Mouse (Mus musculus): ENCODE data around the gene Odf3. TPM values are rescaled to one million over a fixed set of nuclear protein-coding genes. Genes with fewer than 3 reads are reported as not detected.

Odf3 gene
- total and polyA plus RNA-seq, 3 experiments = not detected

GRCm38 (mm10) chr7:140857550-140858505 lies 10.2 kb downstream of the Odf3 start, which contains the start of gene Bet1l:
Gene Bet1l, minus strand, starts transcription at chr7:140857577.
- in situ Hi-C loops (cut with MboI; ENCODE audit: low pct_ligation_motif_present, low pct_unique_long_range_greater_than_20kb, low sequenced_read_pairs) = no loop called here
- H3K4me3 ChIP-seq (replicated peaks in 1 of 3; ENCODE audit: low read depth in 2 of 3, low read length in 2 of 3, poor library complexity in 1 of 3) = peak within 1 kb of the TSS; percentile 84 to 98 (median 92)
- peaks cover 55 to 70% of the 10 kb centered on the region in 2 experiments for H3K36me3 ChIP-seq (replicated peaks in 1 of 2; ENCODE audit: control insufficient read depth in 1 of 2, insufficient read depth in 1 of 2, low read length in 1 of 2)
- no peaks in the 10 kb centered on the region for H3K27me3 ChIP-seq (replicated peaks)
- no peaks in the 10 kb centered on the region for H3K9me3 ChIP-seq (replicated peaks; ENCODE audit: low read length)
- DNase-seq (ENCODE audit: extremely low read depth) = no peak
- H3K4me1 ChIP-seq (ENCODE audit: control insufficient read depth in 1 of 2, insufficient read depth in 2 of 2) = peaks cover 22 to 35% of the 10 kb centered on the region in 2 experiments
- H3K4me2 ChIP-seq (ENCODE audit: insufficient read depth, low read depth, poor library complexity, severe bottlenecking) = peak within 1 kb of the TSS; percentile 79
- 0 out of 2 replicates have a peak, but pooled peaks have one; percentile 44 for TF ChIP-seq UBTF (IDR thresholded peaks at IDR 0.05; ENCODE audit: low read depth, low read length)
- no peak for TF ChIP-seq USF2 (conservative IDR thresholded peaks at IDR 0.05; ENCODE audit: low read depth, low read length)
- TF ChIP-seq SIN3A (IDR thresholded peaks at IDR 0.05; ENCODE audit: low read length) = peak; percentile 0
- TF ChIP-seq RAD21 (IDR thresholded peaks at IDR 0.05; ENCODE audit: low read depth, low read length) = no peak
- TF ChIP-seq IRF4 (IDR thresholded peaks at IDR 0.05; ENCODE audit: low read depth, low read length) = 0 out of 2 replicates have a peak, but pooled peaks have one; percentile 8
- 0 out of 2 replicates have a peak, but pooled peaks have one; percentile 1 for TF ChIP-seq TCF12 (IDR thresholded peaks at IDR 0.05; ENCODE audit: low read depth, low read length)
- H3K9ac ChIP-seq (ENCODE audit: insufficient read depth, low read depth) = peak within 1 kb of the TSS; percentile 97
- H3K79me2 ChIP-seq (replicated peaks; ENCODE audit: control insufficient read depth, extremely low read depth, insufficient read depth, poor library complexity, severe bottlenecking) = peaks cover 35% of the 10 kb centered on the region
- dilution Hi-C loops (cut with MboI; ENCODE audit: extremely low pct_ligation_motif_present, extremely low pct_unique_long_range_greater_than_20kb, low sequenced_read_pairs) = no loop called here
- peak within 1 kb of the TSS; percentile 78 for H3K27ac ChIP-seq (ENCODE audit: insufficient read depth, low read depth)

DNA sequence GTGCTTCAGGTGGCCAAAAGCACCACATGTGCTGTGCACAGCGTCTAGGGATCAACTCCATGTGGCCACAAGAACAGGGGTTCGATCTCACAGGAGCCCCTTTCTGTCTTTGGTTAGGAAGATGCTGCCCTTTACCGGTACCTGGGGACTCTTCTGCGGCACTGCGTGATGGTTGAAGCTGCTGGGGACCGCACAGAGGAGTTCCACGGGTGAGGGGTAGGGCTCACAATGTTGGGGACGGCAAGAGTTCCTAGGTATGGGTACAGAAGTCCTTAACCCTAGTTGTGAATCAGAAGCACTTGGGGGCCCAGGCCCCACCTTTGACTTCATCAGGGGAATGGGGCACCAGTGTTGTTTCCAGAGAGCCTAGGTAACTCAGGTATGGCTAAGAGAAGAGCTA lies 11.1 kb downstream of the Odf3 start:
- H3K27ac ChIP-seq (ENCODE audit: insufficient read depth, low read depth) = no peak overlapping the region
- TF ChIP-seq JUN (IDR thresholded peaks at IDR 0.05; ENCODE audit: insufficient read depth, low read depth, low read length) (no peak), KAT2A (IDR thresholded peaks at IDR 0.05; ENCODE audit: insufficient replicate concordance, low read length) (no peak), TBP (conservative IDR thresholded peaks at IDR 0.05; ENCODE audit: low read depth, low read length) (no peak)

GRCm38 (mm10) chr7:140859997-140860396 lies 12.4 kb downstream of the Odf3 start:
- H3K36me3 ChIP-seq (replicated peaks in 1 of 2; ENCODE audit: control insufficient read depth in 1 of 2, insufficient read depth in 1 of 2, low read length in 1 of 2) = peaks cover 58 to 70% of the 10 kb centered on the region in 2 experiments
- H3K4me1 ChIP-seq (ENCODE audit: control insufficient read depth in 1 of 2, insufficient read depth in 2 of 2) = peaks cover 20 to 29% of the 10 kb centered on the region in 2 experiments
- peaks cover 32% of the 10 kb centered on the region for H3K79me2 ChIP-seq (replicated peaks; ENCODE audit: control insufficient read depth, extremely low read depth, insufficient read depth, poor library complexity, severe bottlenecking)
- in situ Hi-C loops (cut with MboI; ENCODE audit: low pct_ligation_motif_present, low pct_unique_long_range_greater_than_20kb, low sequenced_read_pairs) (no loop called here), dilution Hi-C loops (cut with MboI; ENCODE audit: extremely low pct_ligation_motif_present, extremely low pct_unique_long_range_greater_than_20kb, low sequenced_read_pairs) (no loop called here)
- H3K9me3 ChIP-seq (replicated peaks; ENCODE audit: low read length) = no peaks in the 10 kb centered on the region
- no peak overlapping the region for H3K27ac ChIP-seq (ENCODE audit: insufficient read depth, low read depth)
- DNase-seq (ENCODE audit: extremely low read depth) = no peak
- TF ChIP-seq SMC3 (IDR thresholded peaks at IDR 0.05; ENCODE audit: low read depth, low read length) = no peak
- no peak for TF ChIP-seq ZNF384 (IDR thresholded peaks at IDR 0.05; ENCODE audit: low read depth, low read length)
- TF ChIP-seq NELFE (IDR thresholded peaks at IDR 0.05; ENCODE audit: low read depth, low read length) = no peak
- no peak for TF ChIP-seq HCFC1 (IDR thresholded peaks at IDR 0.05; ENCODE audit: low read depth, low read length)
- TF ChIP-seq POLR2A (IDR thresholded peaks at IDR 0.05; ENCODE audit: low read depth, low read length) = no peak
- no peak for TF ChIP-seq TCF12 (IDR thresholded peaks at IDR 0.05; ENCODE audit: low read depth, low read length)
- TF ChIP-seq CTCF (conservative IDR thresholded peaks at IDR 0.05 in 1 of 2, IDR thresholded peaks at IDR 0.05 in 1 of 2; ENCODE audit: low read depth in 2 of 2, low read length in 2 of 2) = no peak
- TF ChIP-seq USF1 (IDR thresholded peaks at IDR 0.05; ENCODE audit: low read depth, low read length) = no peak
- no peak for TF ChIP-seq MYC (IDR thresholded peaks at IDR 0.05; ENCODE audit: low read depth, low read length)
- TF ChIP-seq MAZ (IDR thresholded peaks at IDR 0.05; ENCODE audit: low read depth, low read length) = no peak
- no peak for TF ChIP-seq ZKSCAN1 (IDR thresholded peaks at IDR 0.05; ENCODE audit: borderline replicate concordance, low read depth, low read length)
- no peak for TF ChIP-seq JUND (conservative IDR thresholded peaks at IDR 0.05; ENCODE audit: low read depth, low read length)
- TF ChIP-seq RAD21 (IDR thresholded peaks at IDR 0.05; ENCODE audit: low read depth, low read length) = no peak
- no peaks in the 10 kb centered on the region for H3K27me3 ChIP-seq (replicated peaks)
- H3K4me3 ChIP-seq (replicated peaks in 1 of 3; ENCODE audit: low read depth in 2 of 3, low read length in 2 of 3, poor library complexity in 1 of 3) = no peak overlapping the region
- H3K9ac ChIP-seq (ENCODE audit: insufficient read depth, low read depth) = no peak overlapping the region
- H3K4me2 ChIP-seq (ENCODE audit: insufficient read depth, low read depth, poor library complexity, severe bottlenecking) = 0 out of 2 replicates have a peak overlapping the region, but pooled peaks have one; percentile 4

More for the DNA sequence above, 11.1 kb downstream of the Odf3 start:
- in situ Hi-C loops (cut with MboI; ENCODE audit: low pct_ligation_motif_present, low pct_unique_long_range_greater_than_20kb, low sequenced_read_pairs) = no loop called here
- peaks cover 35% of the 10 kb centered on the region for H3K79me2 ChIP-seq (replicated peaks; ENCODE audit: control insufficient read depth, extremely low read depth, insufficient read depth, poor library complexity, severe bottlenecking)
- peak overlapping the region; percentile 84 to 98 (median 92) for H3K4me3 ChIP-seq (replicated peaks in 1 of 3; ENCODE audit: low read depth in 2 of 3, low read length in 2 of 3, poor library complexity in 1 of 3)
- dilution Hi-C loops (cut with MboI; ENCODE audit: extremely low pct_ligation_motif_present, extremely low pct_unique_long_range_greater_than_20kb, low sequenced_read_pairs) = no loop called here
- no peaks in the 10 kb centered on the region for H3K27me3 ChIP-seq (replicated peaks)
- H3K36me3 ChIP-seq (replicated peaks in 1 of 2; ENCODE audit: control insufficient read depth in 1 of 2, insufficient read depth in 1 of 2, low read length in 1 of 2) = peaks cover 55 to 70% of the 10 kb centered on the region in 2 experiments
- peaks cover 22 to 35% of the 10 kb centered on the region in 2 experiments for H3K4me1 ChIP-seq (ENCODE audit: control insufficient read depth in 1 of 2, insufficient read depth in 2 of 2)
- H3K9me3 ChIP-seq (replicated peaks; ENCODE audit: low read length) = no peaks in the 10 kb centered on the region
- H3K4me2 ChIP-seq (ENCODE audit: insufficient read depth, low read depth, poor library complexity, severe bottlenecking) = peak overlapping the region; percentile 79
- H3K9ac ChIP-seq (ENCODE audit: insufficient read depth, low read depth) = peak overlapping the region; percentile 97; the same call in 1 of the 2 replicates
- no peak for DNase-seq (ENCODE audit: extremely low read depth)
